Mouse (Mus musculus) heart, embryonic 12.5 days (tissue): ENCODE measurements around the gene Bbs9. TPM values are rescaled to one million over a fixed set of nuclear protein-coding genes. Genes with fewer than 3 reads are reported as not detected.

ENCODE experiments used
- ATAC-seq: fragments of 200-750 bp; cut with Nextera tagmentation; 2 replicates; pipeline ENCODE4 v1.8.0; 2017; ENCODE audit warnings: moderate TSS enrichment, moderate library complexity; ENCODE audit not compliant: insufficient number of reproducible peaks, low FRiP score
- H3K27ac ChIP-seq: fragments of 300-500 bp; sonication (generic); 2 replicates; pipeline ENCODE4 v1.5.1; 2016; ENCODE audit warnings: mild to moderate bottlenecking, moderate library complexity; ENCODE audit not compliant: poor library complexity, severe bottlenecking
- H3K27me3 ChIP-seq: fragments of 300-500 bp; sonication (generic); replicated peaks from 2 replicates; pipeline ENCODE4 v1.6.1; 2016; ENCODE audit warnings: mild to moderate bottlenecking, moderate library complexity
- H3K36me3 ChIP-seq: fragments of 300-500 bp; sonication (generic); 2 replicates; pipeline ENCODE4 v1.6.1; 2016; ENCODE audit warnings: mild to moderate bottlenecking, moderate library complexity
- H3K4me1 ChIP-seq: fragments of 300-500 bp; sonication (generic); replicated peaks from 2 replicates; pipeline ENCODE4 v1.6.1; 2016; ENCODE audit warnings: mild to moderate bottlenecking
- H3K4me2 ChIP-seq: fragments of 300-500 bp; sonication (generic); 2 replicates; pipeline ENCODE4 v1.6.1; 2016; ENCODE audit warnings: mild to moderate bottlenecking, moderate library complexity
- H3K4me3 ChIP-seq: fragments of 300-500 bp; sonication (generic); 2 replicates; pipeline ENCODE4 v1.5.1; 2016; ENCODE audit warnings: mild to moderate bottlenecking
- H3K9ac ChIP-seq: fragments of 300-500 bp; sonication (generic); 2 replicates; pipeline ENCODE4 v1.6.1; 2016; ENCODE audit warnings: mild to moderate bottlenecking, moderate library complexity
- H3K9me3 ChIP-seq: fragments of 300-500 bp; sonication (generic); replicated peaks from 2 replicates; pipeline ENCODE4 v1.6.1; 2016; ENCODE audit warnings: mild to moderate bottlenecking, moderate library complexity
- WGBS: fragments of 180-500 bp; shearing (Covaris S2); methylation state at CpG from one replicate; pipeline ENCODE4 v1.1.7; 2016; 5-methylcytosine and 5-hydroxymethylcytosine counted together
- polyA plus RNA-seq: library from polyadenylated mRNA; unstranded; fragments of >200 nt; fragmentation: Nextera tagmentation; extraction: Ambion mirVana; gene quantifications from 2 replicates; pipeline ENCODE4 v1.2.1, GENCODE M21; 2016

The Bbs9 gene
- polyA plus RNA-seq, 1 experiment from 2014 or later = 8.0 TPM

DNA sequence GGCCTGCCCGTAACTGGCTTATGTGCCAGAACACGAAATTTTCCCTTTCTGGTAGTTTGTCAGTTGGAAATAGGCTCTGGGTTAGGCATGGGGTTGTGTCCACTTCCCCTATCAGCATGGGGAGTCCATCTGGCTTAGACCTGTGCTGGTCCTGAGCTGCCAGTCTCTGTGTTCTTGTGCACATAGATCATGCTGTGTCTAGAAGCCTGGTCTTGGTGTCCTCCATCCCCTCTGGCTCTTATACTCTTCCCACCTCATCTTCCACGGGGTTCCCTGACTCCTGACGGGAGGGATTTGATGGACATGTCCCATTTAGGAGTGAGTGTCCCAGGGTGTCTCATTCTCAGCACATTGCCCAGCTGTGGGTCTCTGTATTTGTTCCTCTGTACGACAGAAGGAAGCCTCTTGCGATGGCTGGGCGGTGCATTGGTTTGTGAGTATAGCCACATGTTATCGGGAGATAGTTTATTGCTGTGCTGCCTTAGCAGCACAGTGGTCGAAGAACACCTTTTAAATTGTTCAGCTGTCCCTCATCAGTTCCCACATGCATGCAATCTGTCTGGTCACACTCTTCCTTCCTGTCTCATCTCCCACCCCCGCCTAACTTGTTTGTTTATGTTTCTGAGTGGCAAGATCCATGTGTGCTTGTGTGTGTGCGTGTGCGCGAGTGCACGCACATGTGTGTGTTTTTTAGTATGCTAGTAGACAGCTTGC is 101.1 kb downstream of the Bbs9 start:
- Histone ChIP-seq H3K9ac (no peak overlapping the region), H3K27ac (no peak overlapping the region), H3K4me3 (no peak overlapping the region), H3K27me3 (no peaks in the 10 kb centered on the region), H3K36me3 (no peaks in the 10 kb centered on the region), H3K4me2 (no peak overlapping the region), H3K9me3 (no peaks in the 10 kb centered on the region), H3K4me1 (no peaks in the 10 kb centered on the region)
- ATAC-seq = no peak
- 74% methylated on average over 14 of the region's 14 CpGs for WGBS

DNA sequence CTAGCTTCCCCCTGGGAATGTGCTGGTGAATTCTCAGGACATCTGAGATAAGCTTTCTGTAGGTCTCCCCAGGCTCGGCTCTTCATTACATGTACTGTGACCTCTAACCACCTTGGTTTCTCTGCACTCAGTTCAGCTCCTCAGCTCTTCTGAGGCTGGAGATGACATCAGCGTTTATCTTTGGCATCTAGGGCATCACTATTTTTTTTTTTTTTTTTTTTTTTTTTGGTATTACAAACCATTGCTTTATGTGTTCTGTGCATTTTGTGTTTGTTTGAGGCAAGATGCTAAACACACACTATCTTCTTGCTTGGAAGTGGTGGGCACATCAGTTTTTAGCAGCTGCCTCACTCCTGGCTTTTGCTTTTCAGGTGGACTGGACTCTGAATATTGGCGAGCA is 102.8 kb downstream of the Bbs9 start:
- H3K4me2 ChIP-seq = no peak overlapping the region
- H3K27ac ChIP-seq = no peak overlapping the region
- no peaks in the 10 kb centered on the region for H3K9me3 ChIP-seq
- H3K4me1 ChIP-seq = no peaks in the 10 kb centered on the region
- H3K4me3 ChIP-seq = no peak overlapping the region
- H3K27me3 ChIP-seq = no peaks in the 10 kb centered on the region
- ATAC-seq = no peak
- H3K9ac ChIP-seq = no peak overlapping the region
- WGBS = 56% methylated on average over 3 of the region's 3 CpGs
- no peaks in the 10 kb centered on the region for H3K36me3 ChIP-seq

DNA sequence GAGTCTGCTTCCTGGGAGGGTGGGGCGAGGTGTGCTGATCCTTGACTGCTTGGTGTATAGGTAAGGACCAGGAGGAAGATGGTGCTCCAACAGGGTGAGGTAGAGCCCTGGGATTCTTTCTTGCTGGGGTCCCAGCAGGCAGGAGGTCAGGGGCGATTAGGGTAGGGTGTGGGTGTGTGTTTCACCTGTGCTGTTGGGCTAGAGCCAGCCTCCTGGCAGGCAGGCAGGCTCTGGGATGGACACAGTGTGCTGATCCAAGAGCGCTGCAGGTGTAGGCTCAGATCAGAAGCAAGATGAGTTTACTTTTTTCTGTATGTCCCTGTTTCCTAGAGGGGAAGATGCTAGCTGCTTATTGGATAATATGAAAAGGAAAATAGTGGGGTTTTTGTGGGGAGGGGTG is 108.7 kb downstream of the Bbs9 start:
- Histone ChIP-seq H3K27me3 (no peaks in the 10 kb centered on the region), H3K9ac (no peak overlapping the region), H3K36me3 (no peaks in the 10 kb centered on the region), H3K4me1 (no peaks in the 10 kb centered on the region), H3K4me2 (no peak overlapping the region), H3K4me3 (no peak overlapping the region), H3K27ac (no peak overlapping the region), H3K9me3 (0 out of 2 replicates have a peak, but pooled peaks cover 8% of the 10 kb centered on the region)
- ATAC-seq = no peak
- WGBS = 85% methylated on average over 3 of the region's 3 CpGs

DNA sequence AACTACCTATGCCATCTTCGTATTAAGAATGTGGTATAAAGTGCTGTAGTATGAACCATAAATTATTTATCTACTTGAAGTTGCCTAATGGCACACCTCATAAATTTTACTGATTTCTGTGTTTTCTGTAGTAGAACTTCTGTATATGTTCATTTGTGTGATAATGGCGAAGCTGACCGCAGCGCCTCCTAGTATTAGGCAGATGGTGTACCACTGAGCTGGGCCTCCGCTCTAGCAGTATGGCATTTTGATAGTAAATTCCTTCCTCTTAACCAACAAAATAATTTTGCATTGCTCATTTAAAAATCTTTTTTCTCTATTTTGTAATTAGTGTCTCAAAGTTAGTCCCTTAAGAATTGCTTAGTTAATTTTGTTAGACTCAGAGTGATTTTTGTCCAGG is 117.5 kb downstream of the Bbs9 start:
- Histone ChIP-seq H3K4me2 (no peak overlapping the region), H3K4me1 (no peaks in the 10 kb centered on the region), H3K36me3 (no peaks in the 10 kb centered on the region), H3K27ac (no peak overlapping the region), H3K9ac (no peak overlapping the region), H3K27me3 (no peaks in the 10 kb centered on the region), H3K4me3 (no peak overlapping the region), H3K9me3 (no peaks in the 10 kb centered on the region)
- no peak for ATAC-seq
- 90% methylated on average over 5 of the region's 5 CpGs for WGBS

DNA sequence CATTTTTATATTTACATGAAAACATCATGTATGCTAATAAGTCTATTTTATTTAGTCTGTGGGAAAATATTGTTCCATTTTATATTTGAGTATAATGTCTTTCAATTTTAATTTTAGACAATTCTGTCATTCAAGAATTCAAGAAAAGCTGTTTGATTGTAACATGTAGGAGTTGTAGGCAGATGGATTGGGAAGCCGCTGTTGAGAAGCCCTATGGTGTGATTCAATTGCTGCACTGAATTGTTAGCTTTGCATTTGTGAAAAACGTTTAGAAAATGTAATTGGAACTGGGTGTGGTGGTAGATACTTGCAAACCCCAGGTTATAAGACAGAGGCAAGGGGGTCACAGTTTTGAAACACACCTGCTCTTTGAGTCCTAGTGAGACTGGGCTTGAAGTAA is 121.1 kb downstream of the Bbs9 start:
- H3K4me3 ChIP-seq = no peak overlapping the region
- ATAC-seq = no peak
- 55% methylated on average over 2 of the region's 2 CpGs for WGBS

DNA sequence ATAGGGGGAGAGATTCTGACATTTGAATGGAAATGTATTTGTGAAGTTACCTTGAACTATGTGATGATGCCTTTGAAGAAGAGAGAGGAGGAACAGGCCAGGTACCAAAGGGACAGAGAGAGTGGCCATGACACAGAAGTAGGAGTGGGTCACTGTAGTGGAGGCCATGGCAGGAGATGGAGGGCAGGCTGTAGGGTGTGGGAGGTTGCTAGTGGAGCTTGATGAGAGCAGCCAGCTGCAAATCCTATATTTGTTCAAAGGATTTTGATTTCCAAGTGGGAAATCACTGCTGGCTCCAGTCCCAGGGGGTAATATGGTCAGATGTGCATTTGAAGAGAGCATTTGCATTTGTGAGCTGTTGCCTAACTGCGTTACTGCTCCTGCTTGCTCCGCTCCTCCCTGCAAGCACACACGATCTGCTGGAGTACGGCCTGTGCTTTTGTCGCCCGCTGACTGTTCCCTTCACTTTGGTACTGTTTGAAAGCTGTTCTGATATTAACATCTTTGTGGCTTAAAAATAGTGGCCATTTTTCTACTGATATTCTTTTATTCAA is 137.8 kb downstream of the Bbs9 start:
- WGBS = 76% methylated on average over 6 of the region's 6 CpGs
- no peak for ATAC-seq

More for the DNA sequence above, 121.1 kb downstream of the Bbs9 start:
- no peaks in the 10 kb centered on the region for H3K27me3 ChIP-seq
- H3K4me2 ChIP-seq = no peak overlapping the region
- H3K9me3 ChIP-seq = no peaks in the 10 kb centered on the region
- no peaks in the 10 kb centered on the region for H3K36me3 ChIP-seq
- no peak overlapping the region for H3K27ac ChIP-seq
- H3K9ac ChIP-seq = no peak overlapping the region
- H3K4me1 ChIP-seq = no peaks in the 10 kb centered on the region

DNA sequence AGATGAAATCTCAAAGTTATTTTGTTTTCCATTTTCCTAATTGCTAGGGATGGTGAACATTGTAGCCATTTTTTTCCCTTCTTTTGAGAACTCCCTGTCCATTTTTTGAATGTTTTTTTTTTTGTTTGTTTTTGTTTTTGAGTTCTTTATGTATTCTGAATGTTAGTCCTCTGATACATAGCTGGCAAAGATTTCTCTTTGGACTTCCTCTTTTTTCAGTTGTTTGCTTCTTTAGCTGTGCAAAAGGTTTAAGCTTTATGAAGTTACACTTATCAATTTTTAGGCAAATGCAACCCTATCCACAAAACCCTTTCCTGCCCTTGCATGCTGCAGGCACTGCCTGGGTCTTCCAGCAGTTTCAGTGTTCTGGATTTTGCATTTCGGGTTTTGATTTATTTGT is 143.7 kb downstream of the Bbs9 start:
- no peaks in the 10 kb centered on the region for H3K4me1 ChIP-seq

More for the DNA sequence above, 137.8 kb downstream of the Bbs9 start:
- no peak overlapping the region for H3K4me2 ChIP-seq
- no peaks in the 10 kb centered on the region for H3K4me1 ChIP-seq
- H3K4me3 ChIP-seq = no peak overlapping the region
- peaks cover 2% of the 10 kb centered on the region; the same call in 1 of the 2 replicates for H3K9me3 ChIP-seq
- H3K27ac ChIP-seq = no peak overlapping the region
- no peaks in the 10 kb centered on the region for H3K27me3 ChIP-seq
- H3K9ac ChIP-seq = no peak overlapping the region
- no peaks in the 10 kb centered on the region for H3K36me3 ChIP-seq

DNA sequence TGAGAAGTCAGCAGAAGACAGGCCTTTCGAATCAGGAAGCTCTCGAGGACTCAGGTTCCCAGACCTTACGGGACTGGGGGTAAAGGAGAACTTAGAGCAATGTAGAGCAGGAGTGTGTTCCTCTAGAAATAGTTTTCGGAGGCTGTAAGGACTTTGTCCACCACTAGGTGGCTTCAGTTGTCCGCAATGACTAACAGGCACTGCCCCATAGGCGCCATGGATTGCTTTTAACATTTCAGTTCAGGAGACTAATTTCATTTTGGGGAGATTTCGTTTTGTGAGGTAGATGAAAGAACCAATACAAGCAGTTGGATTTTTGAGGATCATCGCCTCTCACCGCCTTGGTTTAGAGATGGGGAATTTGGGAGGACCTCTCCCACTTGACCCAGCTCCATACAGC is 149.5 kb downstream of the Bbs9 start:
- Histone ChIP-seq H3K36me3 (no peaks in the 10 kb centered on the region), H3K4me3 (no peak overlapping the region), H3K4me2 (no peak overlapping the region), H3K9me3 (no peaks in the 10 kb centered on the region), H3K27ac (no peak overlapping the region), H3K27me3 (no peaks in the 10 kb centered on the region), H3K4me1 (no peaks in the 10 kb centered on the region), H3K9ac (no peak overlapping the region)
- WGBS = 44% methylated on average over 9 of the region's 9 CpGs
- no peak for ATAC-seq

More for the DNA sequence above, 143.7 kb downstream of the Bbs9 start:
- Histone ChIP-seq H3K27ac (no peak overlapping the region), H3K36me3 (no peaks in the 10 kb centered on the region), H3K9me3 (peaks cover 2% of the 10 kb centered on the region; the same call in 1 of the 2 replicates), H3K27me3 (no peaks in the 10 kb centered on the region), H3K4me3 (no peak overlapping the region), H3K4me2 (no peak overlapping the region), H3K9ac (no peak overlapping the region)
- ATAC-seq = no peak
- WGBS = 71% methylated on average over 1 of the region's 1 CpGs

DNA sequence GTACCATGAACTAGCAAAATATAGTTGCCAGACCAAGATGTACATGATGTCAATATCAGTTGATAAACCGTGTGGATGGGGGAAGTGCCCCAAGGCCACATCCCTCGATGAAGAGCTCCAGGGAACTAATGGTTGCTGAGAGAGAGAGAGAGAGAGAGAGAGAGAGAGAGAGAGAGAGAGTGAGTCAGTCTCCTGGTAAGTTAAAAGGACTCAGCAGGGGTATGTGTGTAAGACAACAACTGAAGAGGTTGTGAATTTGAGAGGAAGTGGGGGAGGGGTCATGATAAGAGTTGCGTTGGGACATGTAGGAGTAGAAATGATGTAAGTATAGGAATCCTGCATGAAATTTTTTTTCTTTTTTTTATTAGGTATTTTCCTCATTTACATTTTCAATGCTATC is 150.5 kb downstream of the Bbs9 start:
- H3K36me3 ChIP-seq = no peaks in the 10 kb centered on the region

DNA sequence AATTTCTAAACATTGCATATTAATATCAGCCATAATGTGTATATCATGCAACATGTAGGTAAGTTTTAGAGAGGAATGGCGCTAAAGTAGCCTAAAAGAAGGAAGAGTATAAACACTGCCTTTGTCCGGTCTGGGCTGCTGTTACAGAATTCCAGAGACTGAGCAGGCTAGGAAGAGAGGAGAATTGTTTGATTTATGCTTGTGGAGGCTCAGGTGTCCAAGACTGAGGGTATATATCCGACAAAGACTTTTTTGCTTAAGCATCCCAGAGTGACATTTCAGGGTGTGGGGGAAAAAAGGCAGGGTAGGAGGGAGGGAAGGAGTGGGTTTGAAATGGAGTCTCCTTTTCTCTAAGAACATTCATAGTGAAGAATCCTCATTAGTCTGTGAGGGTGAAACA is 152.4 kb downstream of the Bbs9 start:
- no peaks in the 10 kb centered on the region for H3K36me3 ChIP-seq
- WGBS = 79% methylated on average over 3 of the region's 3 CpGs

More for the DNA sequence above, 150.5 kb downstream of the Bbs9 start:
- WGBS = 63% methylated on average over 3 of the region's 3 CpGs
- no peak for ATAC-seq
- H3K9ac ChIP-seq = no peak overlapping the region
- no peaks in the 10 kb centered on the region for H3K9me3 ChIP-seq
- H3K27me3 ChIP-seq = no peaks in the 10 kb centered on the region
- H3K4me3 ChIP-seq = no peak overlapping the region
- no peaks in the 10 kb centered on the region for H3K4me1 ChIP-seq
- no peak overlapping the region for H3K27ac ChIP-seq
- no peak overlapping the region for H3K4me2 ChIP-seq

DNA sequence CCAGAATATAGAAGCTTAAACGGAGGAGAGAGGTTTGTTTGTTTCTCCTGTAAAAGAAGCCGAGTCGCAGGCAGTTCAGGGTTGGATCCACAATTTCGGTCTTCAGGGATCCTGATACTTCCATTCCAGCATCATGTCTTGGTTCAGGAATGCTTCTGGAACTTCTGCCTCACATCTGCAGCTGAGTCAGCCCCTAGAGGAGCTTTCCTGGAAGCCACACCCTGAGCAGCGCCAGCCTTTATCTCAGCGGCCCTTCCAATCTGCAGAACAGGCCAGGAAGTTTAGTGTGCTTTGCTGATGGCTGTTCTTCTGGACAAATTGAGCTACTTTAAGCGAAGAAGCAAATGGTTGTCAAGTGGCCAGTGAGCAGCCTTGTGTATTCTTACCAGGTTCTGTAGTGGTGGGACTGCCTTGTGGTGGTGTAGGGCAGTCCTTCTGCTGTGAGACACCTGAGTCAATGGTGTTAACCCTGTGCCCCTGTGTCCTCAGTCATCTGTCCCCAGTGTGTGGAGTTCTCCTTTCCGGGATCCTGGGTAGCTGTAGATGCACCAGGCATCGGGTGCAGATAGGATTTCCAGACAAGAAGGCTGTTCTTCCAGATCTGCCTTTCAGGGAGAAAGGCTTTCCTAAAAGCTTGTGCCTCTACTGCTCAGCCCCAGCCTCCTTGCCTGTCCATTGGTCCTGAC is 157.4 kb downstream of the Bbs9 start:
- no peak for ATAC-seq
- Histone ChIP-seq H3K27ac (no peak overlapping the region), H3K36me3 (no peaks in the 10 kb centered on the region), H3K27me3 (no peaks in the 10 kb centered on the region), H3K9me3 (no peaks in the 10 kb centered on the region), H3K4me1 (0 out of 2 replicates have a peak, but pooled peaks cover 3% of the 10 kb centered on the region), H3K9ac (no peak overlapping the region), H3K4me3 (no peak overlapping the region), H3K4me2 (no peak overlapping the region)
- WGBS = 66% methylated on average over 9 of the region's 9 CpGs

More for the DNA sequence above, 152.4 kb downstream of the Bbs9 start:
- ATAC-seq = no peak
- Histone ChIP-seq H3K4me2 (no peak overlapping the region), H3K9me3 (no peaks in the 10 kb centered on the region), H3K27ac (no peak overlapping the region), H3K4me1 (0 out of 2 replicates have a peak, but pooled peaks cover 3% of the 10 kb centered on the region), H3K9ac (no peak overlapping the region), H3K27me3 (no peaks in the 10 kb centered on the region), H3K4me3 (no peak overlapping the region)
